Mouse (Mus musculus) cerebellum, adult 2 months (tissue): ENCODE data around the gene Alyref2.

ENCODE experiments used
- CTCF ChIP-seq: fragments of 200-500 bp; IDR thresholded peaks from 2 replicates; pipeline ENCODE4 v1.5.1; 2011; ENCODE audit warnings: low read depth, mild to moderate bottlenecking, control low read depth, low read length, moderate library complexity, borderline replicate concordance; ENCODE audit not compliant: insufficient read depth
- POLR2A ChIP-seq: fragments of 200-500 bp; IDR thresholded peaks from 2 replicates; pipeline ENCODE4 v1.6.1; 2011; ENCODE audit warnings: low read length, control low read depth, borderline replicate concordance; ENCODE audit not compliant: insufficient read depth

DNA sequence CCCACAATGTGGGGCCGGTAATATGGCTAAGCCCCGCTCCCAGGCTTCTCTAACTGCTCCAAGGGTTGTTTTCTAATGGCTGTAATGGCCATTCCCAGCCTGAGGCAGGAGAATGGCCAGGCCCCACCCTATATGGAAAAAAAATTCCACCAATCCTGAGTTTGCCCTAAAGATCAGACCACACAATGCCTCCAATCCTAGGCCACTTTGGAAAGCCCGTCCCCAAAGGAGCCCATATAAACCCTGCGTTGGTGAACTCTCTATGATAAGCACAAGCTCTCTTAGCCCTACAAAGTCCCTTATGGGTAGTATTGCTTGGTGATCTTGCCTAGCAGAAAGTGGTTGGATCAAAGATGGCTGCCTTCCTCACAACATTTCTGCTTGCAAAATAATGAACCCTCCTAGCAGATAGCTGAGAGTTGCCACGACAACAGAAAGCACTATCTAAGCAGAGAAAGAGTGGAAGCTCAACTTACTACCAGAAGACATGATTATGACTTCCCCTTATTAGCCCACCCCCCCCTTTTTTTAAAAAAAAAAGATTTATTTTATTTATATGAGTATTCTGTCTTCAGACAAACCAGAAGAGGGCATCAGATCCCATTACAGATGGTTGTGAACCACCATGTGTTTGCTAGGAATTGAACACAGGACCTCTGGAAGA lies 37.4 kb upstream of the Alyref2 start:
- no peak for TF ChIP-seq CTCF
- no peak for TF ChIP-seq POLR2A
